Mouse (Mus musculus): ENCODE data around the gene Zc3h10.

DNA sequence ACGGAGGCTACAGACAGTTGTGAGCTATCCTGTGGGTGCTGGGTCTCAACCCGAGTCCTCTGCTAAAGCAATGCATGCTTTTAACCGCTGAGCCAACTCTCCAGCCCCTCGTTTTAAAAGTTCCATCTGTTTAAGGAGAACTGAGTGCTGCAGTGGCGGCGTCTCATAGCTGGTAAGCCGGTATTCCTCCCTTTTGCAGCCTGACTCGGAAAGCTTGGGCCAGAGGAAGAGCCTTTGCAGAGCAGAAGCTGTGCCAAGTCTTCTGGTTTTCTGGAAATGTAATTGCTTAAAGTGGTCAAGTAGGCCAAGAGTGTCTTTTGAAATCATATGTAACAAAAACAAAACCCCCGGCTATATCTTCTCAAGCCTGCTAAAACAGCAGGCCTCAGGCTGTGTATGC is 39.3 kb downstream of the Zc3h10 start:
- TF ChIP-seq CTCF (IDR thresholded peaks at IDR 0.05; ENCODE audit: control insufficient read depth, insufficient read depth, low read length), result no peak
- no peak for TF ChIP-seq POLR2A (IDR thresholded peaks at IDR 0.05; ENCODE audit: borderline replicate concordance, control insufficient read depth, low read depth, low read length)

Data from bone marrow, adult 2 months (tissue).